Mouse (Mus musculus) gastrocnemius, postnatal 4 days (tissue): Measurements from ENCODE around the gene Ttc7b. TPM values are rescaled to one million over a fixed set of nuclear protein-coding genes. Genes with fewer than 3 reads are reported as not detected.

Experiments used
- DNase-seq, 2 experiments: peaks; one replicate each; pipeline ENCODE4 v3.0.0; 2021 to 2022; ENCODE audit warnings: low spot score in 2 of 2, mixed read lengths in 2 of 2
- total RNA-seq, 2 experiments: library from RNA; stranded (reverse); gene quantifications; 2 replicates each; pipeline ENCODE4 v1.2.3; 2021

Gene Ttc7b
- total RNA-seq, 2 experiments from 2014 or later: 56.6 to 59.0 TPM

GRCm38 (mm10) chr12:100527241-100527640 is 6.6 kb upstream of the Ttc7b start:
- no peak for DNase-seq

DNA sequence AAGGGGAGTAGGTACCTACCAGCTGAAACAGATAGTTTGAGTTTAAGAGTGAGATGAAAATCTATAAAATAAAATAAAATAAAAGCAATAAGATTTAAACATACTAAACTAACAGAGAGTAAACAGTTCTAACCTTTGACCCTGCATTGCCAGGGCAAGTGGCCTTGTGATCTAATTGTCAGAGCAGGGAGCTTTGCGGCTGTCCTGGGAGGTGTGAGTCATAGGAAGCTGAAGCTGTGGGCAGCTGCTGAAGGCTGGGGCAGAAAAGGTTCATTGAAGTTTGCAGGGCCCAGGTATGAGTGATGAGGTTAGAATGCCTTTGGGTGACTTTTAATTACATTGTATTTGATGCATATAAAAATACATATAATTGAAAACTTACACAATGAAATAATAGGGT is 5.3 kb upstream of the Ttc7b start:
- DNase-seq: no peak

GRCm38 (mm10) chr12:100520077-100520793 is 391 bp downstream of the Ttc7b start:
- peak; percentile 45 to 71 for DNase-seq

DNA sequence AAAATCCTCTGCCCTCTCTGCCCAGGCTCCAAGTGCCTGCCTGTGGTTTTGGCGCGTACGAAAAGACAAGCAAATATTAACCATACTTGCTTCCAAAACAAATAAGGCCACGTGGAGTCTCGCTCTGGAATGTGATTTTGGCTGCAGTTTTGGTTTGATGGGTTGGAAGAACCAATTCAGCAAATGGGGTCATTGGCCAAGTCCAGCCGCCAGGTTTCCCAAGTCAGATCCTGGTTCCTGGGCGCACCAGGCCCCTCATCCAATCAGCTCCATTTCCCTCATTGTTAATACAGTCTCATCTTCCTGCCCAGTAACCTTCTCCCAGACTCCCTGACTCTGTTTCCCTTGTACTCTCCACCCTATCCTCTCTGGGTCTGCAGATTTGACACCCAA is 946 bp downstream of the Ttc7b start:
- DNase-seq: no peak

- no peak for DNase-seq
Measured at GRCm38 (mm10) chr12:100517371-100517770, 3.3 kb downstream of the Ttc7b start.

GRCm38 (mm10) chr12:100516161-100516838 is 4.3 kb downstream of the Ttc7b start:
- DNase-seq: no peak

- DNase-seq: no peak
Measured at GRCm38 (mm10) chr12:100515493-100515892, 5.1 kb downstream of the Ttc7b start.

GRCm38 (mm10) chr12:100514611-100515010 is 6.0 kb downstream of the Ttc7b start:
- DNase-seq: no peak

- no peak for DNase-seq
Measured at GRCm38 (mm10) chr12:100513131-100513530, 7.5 kb downstream of the Ttc7b start.

DNA sequence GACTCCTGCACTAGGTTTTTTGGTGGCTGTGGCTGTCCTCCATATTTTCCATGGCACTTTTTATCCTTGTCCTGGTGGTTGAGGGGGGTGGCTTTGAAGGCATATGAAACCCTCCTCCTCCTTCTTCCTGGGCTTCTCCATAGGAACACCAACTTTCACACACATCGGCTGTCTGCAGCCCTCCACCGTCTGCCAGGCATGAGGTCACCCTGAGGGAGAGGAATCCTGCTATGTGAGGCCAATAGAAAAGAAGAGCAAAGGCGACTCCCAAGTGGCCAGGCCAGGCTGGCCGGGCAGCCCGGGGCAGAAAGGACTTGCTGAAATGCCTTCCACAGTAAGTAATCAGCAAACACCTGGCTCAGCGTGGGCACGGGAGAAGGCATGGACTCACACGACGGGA is 8.0 kb downstream of the Ttc7b start:
- DNase-seq: peak in 1 of 2 experiments; percentile 30

- no peak for DNase-seq
Measured at GRCm38 (mm10) chr12:100509615-100510282, 10.9 kb downstream of the Ttc7b start.

GRCm38 (mm10) chr12:100508668-100509067 is 12.0 kb downstream of the Ttc7b start:
- no peak for DNase-seq

DNA sequence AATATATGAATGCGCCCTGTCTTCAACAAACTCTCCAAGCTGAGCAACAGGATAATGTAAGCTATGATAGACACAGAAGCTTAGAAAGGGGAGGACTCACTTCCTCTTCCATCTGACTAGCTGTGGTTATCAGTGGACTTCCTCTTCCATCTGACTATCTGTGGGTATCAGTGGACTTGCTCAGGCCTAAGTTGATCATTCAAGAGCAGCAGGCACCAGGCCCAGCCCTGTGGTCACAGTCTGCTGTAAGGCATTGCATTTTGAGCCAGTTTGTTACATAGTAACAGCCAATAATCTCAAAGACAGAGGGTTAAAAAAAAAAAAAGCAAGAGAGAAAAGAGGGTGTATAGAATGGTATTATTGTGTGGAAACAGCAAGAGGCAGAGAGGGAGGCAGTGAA is 15.1 kb downstream of the Ttc7b start:
- DNase-seq: no peak

DNA sequence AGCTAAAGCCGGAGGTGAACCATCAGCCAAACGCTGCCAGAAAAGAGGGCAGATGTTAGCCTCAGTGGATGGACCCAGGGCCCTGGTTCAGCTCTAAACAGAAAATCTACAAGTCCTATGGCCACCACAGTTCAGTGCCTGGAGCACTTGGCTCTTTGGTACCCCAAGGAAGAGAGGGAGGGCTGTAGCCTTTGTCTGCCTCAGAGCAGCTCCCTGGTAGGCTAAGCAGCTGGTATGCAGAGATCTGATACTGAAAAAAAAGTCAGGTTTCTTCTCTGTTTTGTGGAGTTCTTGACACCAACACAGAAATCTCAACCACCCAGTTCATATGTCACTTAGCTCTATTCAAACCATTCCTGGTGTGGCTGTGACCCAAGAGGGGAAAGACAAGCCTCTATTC is 16.0 kb downstream of the Ttc7b start:
- DNase-seq: no peak

DNA sequence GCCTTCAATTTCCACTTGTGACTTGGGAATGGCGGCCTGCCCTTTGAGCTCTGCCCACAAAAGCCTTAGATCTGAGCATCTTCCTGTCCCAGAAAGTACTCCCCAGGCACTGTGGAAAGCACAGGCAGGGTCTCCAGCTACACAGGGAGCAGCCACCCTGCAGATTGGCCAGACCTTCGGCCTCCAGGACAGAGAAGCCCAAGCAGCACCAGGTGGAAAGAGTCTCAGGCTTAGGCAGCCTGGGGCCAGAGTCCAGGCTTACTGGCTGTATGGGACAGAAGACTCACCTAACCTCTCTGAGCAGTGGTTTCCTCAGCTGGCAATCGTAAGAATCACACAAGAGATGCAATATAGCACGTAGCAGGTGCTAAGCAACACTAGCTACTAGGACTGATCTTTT is 17.0 kb downstream of the Ttc7b start:
- no peak for DNase-seq

DNA sequence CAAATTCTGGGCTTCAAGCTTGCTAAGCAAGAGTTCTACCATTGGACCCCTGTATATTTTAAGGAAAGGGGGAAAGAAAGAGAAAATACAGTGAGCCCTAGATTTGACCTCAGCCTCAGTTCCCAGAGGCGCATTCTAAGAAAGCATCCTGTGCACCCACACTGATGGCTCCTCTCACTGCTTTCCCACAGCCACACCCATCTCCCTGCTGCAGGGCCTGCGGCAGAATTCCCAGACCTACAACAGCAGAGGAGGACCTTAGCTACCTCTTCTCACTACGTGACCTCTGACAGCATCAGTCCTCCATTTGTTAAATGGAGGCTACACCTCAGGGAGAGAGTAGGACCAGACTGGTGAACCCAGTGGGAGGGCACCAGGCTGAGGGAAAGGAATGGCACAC is 18.1 kb downstream of the Ttc7b start:
- DNase-seq: no peak

DNA sequence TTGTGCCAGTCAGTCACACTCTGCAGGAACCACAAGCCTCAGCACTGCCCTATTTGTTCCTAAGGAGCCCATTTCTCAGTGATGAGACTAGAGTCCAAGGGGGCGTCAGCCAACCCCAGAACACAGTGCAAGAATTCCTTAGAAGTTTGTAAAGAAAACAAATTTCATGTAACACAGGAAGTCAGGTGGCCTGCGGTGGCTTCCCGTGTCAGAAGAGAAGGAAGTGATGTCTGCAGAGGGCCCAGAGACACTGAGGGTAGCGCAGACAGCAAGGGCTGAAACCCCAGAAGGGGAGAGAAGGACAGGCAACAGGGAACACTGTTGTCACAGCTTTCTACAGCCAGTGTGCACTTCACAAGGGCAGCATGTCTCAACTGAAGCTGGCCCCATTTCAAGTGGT is 19.4 kb downstream of the Ttc7b start:
- DNase-seq: no peak

GRCm38 (mm10) chr12:100499469-100499868 is 21.2 kb downstream of the Ttc7b start:
- no peak for DNase-seq

DNA sequence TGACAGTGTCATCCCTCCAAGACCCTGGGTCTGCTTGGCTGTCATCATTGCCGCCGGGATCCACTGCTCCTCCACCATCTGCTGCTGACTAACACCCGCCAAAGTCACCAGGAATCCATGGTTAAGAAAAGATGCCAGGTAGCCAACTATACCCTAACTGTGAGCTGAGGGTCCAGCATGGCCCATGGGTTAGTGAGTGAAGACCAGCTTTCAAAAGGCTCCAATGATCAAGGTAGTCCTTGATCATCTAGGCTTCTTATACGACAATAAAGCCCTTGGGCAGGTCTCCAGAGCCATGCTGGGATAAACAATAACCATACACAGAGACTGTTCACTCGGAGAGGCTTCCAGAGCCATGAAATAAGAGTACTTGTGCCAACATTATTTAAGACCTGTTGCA is 22.6 kb downstream of the Ttc7b start:
- DNase-seq: no peak

DNA sequence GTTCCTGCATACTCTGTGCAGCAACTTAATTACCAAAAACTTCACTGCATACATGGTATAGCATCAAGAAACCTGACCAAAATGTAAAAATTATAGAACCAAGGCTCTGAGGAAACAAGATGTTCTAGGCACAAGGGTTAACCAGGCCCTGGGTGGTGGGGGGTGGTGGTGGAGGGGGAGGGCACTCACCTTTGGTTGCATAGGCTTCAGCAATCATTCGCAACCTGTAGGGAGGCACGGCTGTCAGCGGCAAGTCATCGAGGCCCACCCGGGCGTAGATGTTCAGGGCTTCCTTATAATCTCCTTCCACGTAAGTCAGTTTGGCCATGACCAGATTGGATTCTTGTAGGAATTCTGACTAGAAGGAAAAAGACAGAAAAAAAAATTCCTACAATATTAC is 25.5 kb downstream of the Ttc7b start:
- DNase-seq: no peak

GRCm38 (mm10) chr12:100493211-100493610 is 27.4 kb downstream of the Ttc7b start:
- no peak for DNase-seq

DNA sequence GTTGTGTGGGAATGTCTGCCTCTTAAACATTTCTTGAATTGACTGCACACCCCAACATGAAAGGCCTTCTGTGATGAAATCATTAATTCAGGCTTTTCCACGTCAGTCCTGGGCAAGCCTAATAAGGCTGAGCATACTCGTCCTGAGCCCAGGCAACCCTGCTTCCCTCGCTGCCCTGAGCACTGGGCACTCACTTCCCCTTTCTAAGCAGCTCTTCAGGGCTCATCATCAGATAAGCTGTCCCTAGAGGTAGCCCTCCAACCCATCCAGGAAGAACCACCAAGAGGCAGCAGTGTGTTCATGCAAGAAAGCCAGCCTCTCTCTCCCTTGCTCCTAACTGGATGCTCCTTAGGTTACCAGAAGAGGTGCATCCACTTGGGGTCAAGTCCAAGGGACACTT is 27.9 kb downstream of the Ttc7b start:
- no peak for DNase-seq
